Mouse (Mus musculus) limb, embryonic 13.5 days (tissue): ENCODE results near the gene Parp4. TPM values are rescaled to one million over a fixed set of nuclear protein-coding genes. Genes with fewer than 3 reads are reported as not detected.

ENCODE experiments used
- ATAC-seq: fragments of 200-750 bp; cut with Nextera tagmentation; 2 replicates; pipeline ENCODE4 v1.8.0; 2017; ENCODE audit warnings: low read depth, moderate number of reproducible peaks, moderate TSS enrichment; ENCODE audit not compliant: low FRiP score
- H3K27ac ChIP-seq: fragments of 300-500 bp; sonication (generic); 2 replicates; pipeline ENCODE4 v1.5.1; 2015; ENCODE audit warnings: inconsistent platforms, mild to moderate bottlenecking, moderate library complexity
- H3K27me3 ChIP-seq: fragments of 300-500 bp; sonication (generic); 2 replicates; pipeline ENCODE4 v1.6.1; 2015; ENCODE audit warnings: mild to moderate bottlenecking, inconsistent platforms
- H3K36me3 ChIP-seq: fragments of 300-500 bp; sonication (generic); 2 replicates; pipeline ENCODE4 v1.6.1; 2015; ENCODE audit warnings: inconsistent platforms, mild to moderate bottlenecking, moderate library complexity
- H3K4me1 ChIP-seq: fragments of 300-500 bp; sonication (generic); 2 replicates; pipeline ENCODE4 v1.6.1; 2015; ENCODE audit warnings: inconsistent platforms
- H3K4me2 ChIP-seq: fragments of 300-500 bp; sonication (generic); replicated peaks from 2 replicates; pipeline ENCODE4 v1.6.1; 2015; ENCODE audit warnings: inconsistent platforms, mild to moderate bottlenecking, moderate library complexity
- H3K4me3 ChIP-seq: fragments of 300-500 bp; sonication (generic); 2 replicates; pipeline ENCODE4 v1.5.1; 2015; ENCODE audit warnings: moderate library complexity, mild to moderate bottlenecking, inconsistent platforms
- H3K9ac ChIP-seq: fragments of 300-500 bp; sonication (generic); 2 replicates; pipeline ENCODE4 v1.6.1; 2015; ENCODE audit warnings: mild to moderate bottlenecking, inconsistent platforms
- H3K9me3 ChIP-seq: fragments of 300-500 bp; sonication (generic); 2 replicates; pipeline ENCODE4 v1.6.1; 2016; ENCODE audit warnings: inconsistent platforms
- WGBS: fragments of 180-500 bp; shearing (Covaris S2); methylation state at CpG from one replicate; pipeline ENCODE4 v1.1.7; 2015; 5-methylcytosine and 5-hydroxymethylcytosine counted together
- polyA plus RNA-seq: library from polyadenylated mRNA; unstranded; fragments of >200 nt; fragmentation: Nextera tagmentation; extraction: Ambion mirVana; gene quantifications from 2 replicates; pipeline ENCODE4 v1.2.1, GENCODE M21; 2015

Gene Parp4
- polyA plus RNA-seq, 1 experiment from 2014 or later = 3.2 TPM

DNA sequence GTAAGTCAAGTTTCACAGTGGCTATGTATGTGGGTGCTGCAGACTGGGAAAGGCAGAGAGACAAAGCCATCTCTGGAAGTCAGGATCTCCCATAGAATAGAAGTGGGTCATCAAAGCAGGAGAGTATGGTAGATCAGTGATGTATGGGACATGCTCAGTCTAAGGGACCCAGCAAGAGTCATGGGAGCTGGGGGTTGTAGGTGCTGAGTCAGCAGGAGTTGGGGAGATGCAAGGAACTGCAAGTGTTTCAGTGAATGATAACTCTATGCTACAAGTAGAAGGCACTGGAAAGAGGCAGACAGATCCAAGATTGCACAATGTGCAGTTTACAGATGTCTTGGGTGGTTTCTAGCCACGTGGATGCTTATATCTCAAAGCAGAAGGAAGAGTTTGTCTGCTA, 113.7 kb downstream of the Parp4 start:
- H3K36me3 ChIP-seq = peaks cover 86% of the 10 kb centered on the region
- 89% methylated on average over 1 of the region's 1 CpGs for WGBS
- H3K9me3 ChIP-seq = no peaks in the 10 kb centered on the region
- H3K4me2 ChIP-seq = no peak overlapping the region
- no peak overlapping the region for H3K4me3 ChIP-seq
- H3K4me1 ChIP-seq = no peaks in the 10 kb centered on the region
- ATAC-seq = no peak
- no peak overlapping the region for H3K27ac ChIP-seq
- no peaks in the 10 kb centered on the region for H3K27me3 ChIP-seq
- H3K9ac ChIP-seq = no peak overlapping the region

DNA sequence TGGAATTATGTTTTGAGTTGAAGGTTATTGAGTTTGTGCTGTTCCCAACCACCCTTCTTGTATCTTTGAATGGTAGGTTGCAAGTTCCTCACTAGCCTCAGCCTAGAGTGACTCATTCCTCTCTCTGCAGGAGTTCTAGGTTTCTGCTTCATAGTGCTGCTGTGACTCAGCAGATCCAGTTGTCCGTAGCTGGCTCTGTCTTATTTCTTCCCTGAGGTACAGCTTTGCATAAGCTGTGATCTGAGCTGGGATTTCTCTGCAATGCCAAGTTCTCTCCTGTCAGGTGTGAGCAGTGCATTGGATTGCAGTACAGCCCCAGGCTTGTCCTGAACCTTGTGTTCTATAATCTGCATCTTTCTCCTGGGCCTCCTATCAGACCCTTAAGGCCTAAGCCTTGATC, 114.3 kb downstream of the Parp4 start:
- 82% methylated on average over 1 of the region's 1 CpGs for WGBS
- Histone ChIP-seq H3K4me2 (no peak overlapping the region), H3K27me3 (no peaks in the 10 kb centered on the region), H3K27ac (no peak overlapping the region), H3K4me1 (no peaks in the 10 kb centered on the region), H3K9me3 (no peaks in the 10 kb centered on the region), H3K4me3 (no peak overlapping the region), H3K9ac (no peak overlapping the region), H3K36me3 (peaks cover 86% of the 10 kb centered on the region)
- no peak for ATAC-seq

DNA sequence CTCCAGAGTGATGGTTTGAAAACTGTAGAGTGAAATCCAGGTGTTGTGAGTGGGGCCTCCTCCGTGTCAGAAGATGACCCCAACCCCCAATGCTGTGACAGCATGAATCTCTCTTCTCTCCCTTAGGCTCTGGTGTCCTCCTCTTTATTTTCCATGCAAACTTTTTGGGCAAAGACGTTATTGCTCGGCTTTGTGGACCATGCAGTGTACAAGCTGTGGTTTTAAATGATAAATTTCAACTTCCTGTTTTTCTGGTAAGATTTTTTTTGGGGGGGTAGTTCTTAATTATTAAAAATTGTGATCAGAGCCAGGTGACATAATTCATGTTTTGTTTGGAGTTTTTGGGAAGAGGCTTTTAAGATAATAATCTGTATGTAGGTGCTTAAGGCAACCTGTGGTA, 120.1 kb downstream of the Parp4 start:
- no peak for ATAC-seq
- no peak overlapping the region for H3K4me2 ChIP-seq
- no peaks in the 10 kb centered on the region for H3K27me3 ChIP-seq
- no peak overlapping the region for H3K27ac ChIP-seq
- H3K4me3 ChIP-seq = no peak overlapping the region
- no peaks in the 10 kb centered on the region for H3K4me1 ChIP-seq
- no peaks in the 10 kb centered on the region for H3K9me3 ChIP-seq
- no peak overlapping the region for H3K9ac ChIP-seq
- 84% methylated on average over 3 of the region's 3 CpGs for WGBS
- peaks cover 95% of the 10 kb centered on the region for H3K36me3 ChIP-seq

DNA sequence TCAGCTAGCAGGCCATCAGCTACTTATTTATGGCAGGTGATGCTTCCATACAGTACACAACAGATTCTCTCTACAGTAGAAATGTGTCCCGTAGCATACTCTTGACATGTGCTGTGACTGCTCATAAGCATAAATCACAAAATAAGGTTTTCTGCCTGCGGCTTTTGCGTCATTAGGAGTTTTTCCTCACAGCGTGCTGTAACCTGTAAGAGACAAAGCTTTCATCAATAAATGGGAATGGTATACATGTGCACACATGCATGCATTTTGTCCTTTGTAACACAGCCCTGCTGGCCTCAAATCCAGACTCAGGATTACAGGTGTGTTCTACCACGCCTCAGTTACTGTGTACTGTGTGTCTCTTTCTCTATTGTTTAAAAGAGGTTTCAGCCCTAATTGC, 122.4 kb downstream of the Parp4 start:
- Histone ChIP-seq H3K27ac (no peak overlapping the region), H3K4me1 (no peaks in the 10 kb centered on the region), H3K9ac (no peak overlapping the region), H3K27me3 (no peaks in the 10 kb centered on the region), H3K9me3 (no peaks in the 10 kb centered on the region), H3K4me2 (no peak overlapping the region), H3K4me3 (no peak overlapping the region), H3K36me3 (peaks cover 74% of the 10 kb centered on the region)
- ATAC-seq = no peak
- WGBS = 88% methylated on average over 5 of the region's 5 CpGs

DNA sequence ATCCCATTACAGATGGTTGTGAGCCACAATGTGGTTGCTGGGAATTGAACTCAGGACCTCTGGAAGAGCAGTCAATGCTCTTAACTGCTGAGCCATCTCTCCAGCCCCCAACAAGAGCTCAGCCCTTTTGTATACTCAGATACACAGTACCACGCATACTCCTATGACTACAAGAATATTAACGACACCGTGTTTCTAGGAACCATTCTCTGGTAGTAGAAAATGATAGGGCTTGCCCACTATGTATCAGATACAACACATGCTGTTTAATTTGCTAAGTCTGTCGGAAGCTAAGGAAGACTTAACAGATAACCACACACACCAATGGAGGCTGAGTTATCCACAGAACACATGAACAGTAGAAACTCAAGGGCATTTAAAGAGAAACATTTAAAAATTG, 127.2 kb downstream of the Parp4 start:
- Histone ChIP-seq H3K4me3 (no peak overlapping the region), H3K9ac (no peak overlapping the region), H3K36me3 (peaks cover 26% of the 10 kb centered on the region), H3K4me2 (no peak overlapping the region), H3K27me3 (no peaks in the 10 kb centered on the region), H3K4me1 (no peaks in the 10 kb centered on the region), H3K27ac (no peak overlapping the region), H3K9me3 (no peaks in the 10 kb centered on the region)
- ATAC-seq = no peak
- 95% methylated on average over 4 of the region's 4 CpGs for WGBS

DNA sequence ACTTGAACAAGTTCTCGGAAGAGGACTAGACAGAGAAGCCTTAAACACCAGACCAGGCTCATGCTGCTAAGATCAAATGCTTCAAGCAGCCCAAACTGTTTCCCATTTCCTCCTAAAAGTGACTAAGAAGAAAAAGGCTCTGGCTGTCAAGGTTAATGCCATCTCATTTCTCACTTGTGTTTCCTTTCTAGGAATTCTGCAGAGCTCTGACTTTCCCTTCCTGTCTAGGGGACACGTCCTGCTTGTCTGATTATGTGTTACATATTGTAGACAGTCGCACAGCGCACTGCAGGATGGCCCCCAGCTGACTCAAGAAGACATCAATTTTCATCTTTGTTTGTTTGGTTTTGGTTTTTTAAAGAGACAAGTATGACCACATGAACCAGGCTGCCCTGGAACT, 130.3 kb downstream of the Parp4 start:
- Histone ChIP-seq H3K36me3 (peaks cover 8% of the 10 kb centered on the region; the same call in 1 of the 2 replicates), H3K4me1 (no peaks in the 10 kb centered on the region), H3K9ac (no peak overlapping the region), H3K27me3 (no peaks in the 10 kb centered on the region), H3K4me3 (no peak overlapping the region), H3K9me3 (no peaks in the 10 kb centered on the region), H3K4me2 (no peak overlapping the region), H3K27ac (no peak overlapping the region)
- no peak for ATAC-seq
- WGBS = 55% methylated on average over 4 of the region's 4 CpGs

Other genes starting within 250 kb of the Parp4 start
- 0.26 and 0.43 TPM in 2 replicates for gene Atp12a, start 210.6 kb upstream of the Parp4 start, polyA plus RNA-seq
- 1.3 and 1.4 TPM in 2 replicates for gene Rnf17, start 173.0 kb upstream of the Parp4 start, polyA plus RNA-seq
- gene Cenpj, start 194 bp upstream of the Parp4 start, polyA plus RNA-seq = 11.2 and 11.6 TPM in 2 replicates
- gene Mphosph8, start 92.6 kb downstream of the Parp4 start, polyA plus RNA-seq = 36.0 and 39.4 TPM in 2 replicates
- gene Pspc1, start 202.7 kb downstream of the Parp4 start, polyA plus RNA-seq = 34.3 and 37.8 TPM in 2 replicates
- gene Zmym5, start 236.1 kb downstream of the Parp4 start, polyA plus RNA-seq = 31.5 and 34.2 TPM in 2 replicates